12 mouse cellular contexts compared by ENCODE assay signal in genomic region chr11:94231821-94232552, GRCm38 (mm10). TPM values are rescaled to one million over a fixed set of nuclear protein-coding genes. Genes with fewer than 3 reads are reported as not detected.
DNase-seq lines count a peak whose midpoint lies in the region; ATAC-seq and TF ChIP-seq lines count a peak whose summit lies in the region.
"Had no signal": no experiment of that assay in that cellular context is flagged by ENCODE, and none has a peak within 500 bp of the region (broad histone marks: within the 10 kb centered on the region; RNA-seq: fewer than 3 reads in every experiment).

No protein-coding gene starts in this region.

- no peak overlapping the region for H3K4me3 ChIP-seq in embryonic facial prominence, embryonic 13.5 days
- no peak overlapping the region for H3K4me3 ChIP-seq in embryonic facial prominence, embryonic 10.5 days
- H3K4me3 ChIP-seq in lung, adult 2 months (replicated peaks; ENCODE audit: extremely low read depth, low read depth, low read length), result no peak overlapping the region
- H3K4me3 ChIP-seq in heart, adult 2 months, result no peak overlapping the region
- no peak overlapping the region for H3K4me3 ChIP-seq in myocyte
- H3K4me3 ChIP-seq: liver, embryonic 15.5 days had no signal

- WGBS in embryonic facial prominence, embryonic 13.5 days, result 72% methylated on average over 19 of the region's 19 CpGs
- WGBS in embryonic facial prominence, embryonic 10.5 days, result 75% methylated on average over 19 of the region's 19 CpGs
- WGBS in lung, adult 2 months, result 57% methylated on average over 19 of the region's 19 CpGs
- WGBS in heart, adult 2 months, result 49% methylated on average over 19 of the region's 19 CpGs

- no peaks in the 10 kb centered on the region for H3K79me2 ChIP-seq in heart, adult 2 months (replicated peaks; ENCODE audit: control insufficient read depth, insufficient read depth, low read length)
- H3K79me2 ChIP-seq in myocyte (ENCODE audit: control insufficient read depth, insufficient read depth), result no peaks in the 10 kb centered on the region

- H3K9me3 ChIP-seq in embryonic facial prominence, embryonic 13.5 days, result no peaks in the 10 kb centered on the region
- H3K9me3 ChIP-seq in embryonic facial prominence, embryonic 10.5 days, result no peaks in the 10 kb centered on the region
- H3K9me3 ChIP-seq: G1E; liver, embryonic 15.5 days had no signal

- TF ChIP-seq CTCF in lung, adult 2 months (IDR thresholded peaks at IDR 0.05; ENCODE audit: insufficient read depth, low read length), result no peak
- no peak for TF ChIP-seq CTCF in heart, adult 2 months (IDR thresholded peaks at IDR 0.05)

- ATAC-seq in embryonic facial prominence, embryonic 13.5 days (ENCODE audit: insufficient number of reproducible peaks, insufficient read depth, low FRiP score, low TSS enrichment, low read depth), result no peak
- ATAC-seq in inflammation-experienced regulatory T-cells, adult 6 months, result no peak

- TF ChIP-seq POLR2A in lung, adult 2 months (IDR thresholded peaks at IDR 0.05; ENCODE audit: borderline replicate concordance, extremely low read depth, low read depth, low read length), result no peak
- TF ChIP-seq POLR2A in heart, adult 2 months (IDR thresholded peaks at IDR 0.05; ENCODE audit: insufficient read depth, low read depth, low read length), result no peak
- TF ChIP-seq POLR2A in myocyte (IDR thresholded peaks at IDR 0.05; ENCODE audit: insufficient read length, low read depth), result no peak

- 0 out of 2 replicates have a peak overlapping the region, but pooled peaks have one; percentile 46 for H3K9ac ChIP-seq in embryonic facial prominence, embryonic 13.5 days
- H3K9ac ChIP-seq in heart, adult 2 months (ENCODE audit: low read depth, low read length), result no peak overlapping the region
- H3K9ac ChIP-seq: liver, embryonic 15.5 days had no signal

- H3K27me3 ChIP-seq in embryonic facial prominence, embryonic 13.5 days, result no peaks in the 10 kb centered on the region
- no peaks in the 10 kb centered on the region for H3K27me3 ChIP-seq in embryonic facial prominence, embryonic 10.5 days (replicated peaks; ENCODE audit: low read depth, poor library complexity, severe bottlenecking)
- no peaks in the 10 kb centered on the region for H3K27me3 ChIP-seq in heart, adult 2 months (ENCODE audit: control insufficient read depth, insufficient read depth, low read length)
- no peaks in the 10 kb centered on the region for H3K27me3 ChIP-seq in myocyte (ENCODE audit: control insufficient read depth, insufficient read depth, insufficient read length)

- H3K4me2 ChIP-seq in embryonic facial prominence, embryonic 13.5 days, result no peak overlapping the region
- H3K4me2 ChIP-seq in myocyte (ENCODE audit: low read depth), result peak overlapping the region; percentile 22
- H3K4me2 ChIP-seq: liver, embryonic 15.5 days had no signal

- no peak overlapping the region for H3ac ChIP-seq in myocyte (ENCODE audit: control insufficient read depth, insufficient read length)

- no peak for DNase-seq in embryonic facial prominence, embryonic 10.5 days (ENCODE audit: low spot score)
- peak; percentile 48 to 65 for DNase-seq in lung, adult 18-20 months
- no peak for DNase-seq in lung, adult 2 months
- DNase-seq in heart, adult 2 months, result peak in 1 of 2 experiments; percentile 60
- no peak for DNase-seq in ovary, postnatal 36 days (ENCODE audit: low spot score)

- H3K36me3 ChIP-seq in embryonic facial prominence, embryonic 13.5 days, result no peaks in the 10 kb centered on the region
- H3K36me3 ChIP-seq in embryonic facial prominence, embryonic 10.5 days (replicated peaks), result no peaks in the 10 kb centered on the region
- no peaks in the 10 kb centered on the region for H3K36me3 ChIP-seq in heart, adult 2 months (ENCODE audit: control insufficient read depth, insufficient read depth, low read length)
- H3K36me3 ChIP-seq in myocyte (ENCODE audit: control insufficient read depth, insufficient read depth), result no peaks in the 10 kb centered on the region
- H3K36me3 ChIP-seq: G1E; liver, embryonic 15.5 days had no signal

- intact Hi-C loops in heart, adult 2 months (cut with DNase I), result no loop called here

- H3K27ac ChIP-seq in embryonic facial prominence, embryonic 13.5 days, result no peak overlapping the region
- H3K27ac ChIP-seq in embryonic facial prominence, embryonic 10.5 days (replicated peaks), result no peak overlapping the region
- H3K27ac ChIP-seq in heart, adult 2 months, result peak overlapping the region; percentile 84
- H3K27ac ChIP-seq: liver, embryonic 15.5 days had no signal

- peaks cover 28% of the 10 kb centered on the region for H3K4me1 ChIP-seq in embryonic facial prominence, embryonic 13.5 days
- H3K4me1 ChIP-seq in embryonic facial prominence, embryonic 10.5 days, result peaks cover 42% of the 10 kb centered on the region
- peaks cover 7% of the 10 kb centered on the region; the same call in 1 of the 2 replicates for H3K4me1 ChIP-seq in lung, adult 2 months (ENCODE audit: control insufficient read depth, insufficient read depth, low read length)
- H3K4me1 ChIP-seq in heart, adult 2 months (ENCODE audit: control insufficient read depth, insufficient read depth, low read length), result peaks cover 17% of the 10 kb centered on the region

- peak; percentile 66; the same call in 1 of the 2 replicates for TF ChIP-seq EP300 in heart, adult 2 months (IDR thresholded peaks at IDR 0.05; ENCODE audit: insufficient read depth, low read depth, low read length)

TF ChIP-seq in myocyte, 11 proteins besides CTCF, POLR2A, EP300 and RAD21:
- TF ChIP-seq MYOG (IDR thresholded peaks at IDR 0.05; ENCODE audit: control insufficient read depth in 1 of 3, insufficient read depth in 1 of 3, insufficient read length in 2 of 3, low read depth in 2 of 3) (peak in 2 of 3 experiments; percentile 2 to 79), CEBPB (IDR thresholded peaks at IDR 0.05; ENCODE audit: insufficient read depth, poor library complexity, severe bottlenecking) (no peak), SRF (IDR thresholded peaks at IDR 0.05; ENCODE audit: control insufficient read depth, insufficient read length, low read depth) (no peak), E2F4 (IDR thresholded peaks at IDR 0.05; ENCODE audit: insufficient read depth) (no peak), MYOD1 (IDR thresholded peaks at IDR 0.05; ENCODE audit: control insufficient read depth in 1 of 3, insufficient read length in 2 of 3, low read depth in 2 of 3) (peak in 1 of 3 experiments; percentile 46), POLR2AphosphoS2 (IDR thresholded peaks at IDR 0.05; ENCODE audit: insufficient read length, low read depth) (no peak), REST (IDR thresholded peaks at IDR 0.05; ENCODE audit: insufficient read depth, insufficient read length) (no peak), MAX (IDR thresholded peaks at IDR 0.05; ENCODE audit: low read depth) (no peak), TCF3 (IDR thresholded peaks at IDR 0.05; ENCODE audit: insufficient read length, low read depth) (no peak), USF1 (IDR thresholded peaks at IDR 0.05; ENCODE audit: low read depth) (peak; percentile 74), TCF12 (IDR thresholded peaks at IDR 0.05; ENCODE audit: insufficient read depth, poor library complexity, severe bottlenecking) (no peak)

RNA-seq across cellular contexts. Expression of gene Wfikkn2, which starts 13.8 kb away (rescaled TPM):
- 9.3 and 9.8 TPM in 2 replicates for polyA plus RNA-seq in embryonic facial prominence, embryonic 13.5 days (2015; fragmentation: Nextera tagmentation; extraction: Ambion mirVana)
- 1.1 and 2.4 TPM in 2 replicates for polyA plus RNA-seq in embryonic facial prominence, embryonic 10.5 days (2016; fragmentation: Nextera tagmentation; extraction: Ambion mirVana)
- polyA plus RNA-seq in lung, adult 2 months (2012; rRNA removed), result 1.4 and 1.7 TPM in 2 replicates
- total RNA-seq in heart, adult 2 months (2021), result 1 to 10 TPM; 4.3 to 6.3 TPM
- polyA plus RNA-seq in heart, adult 2 months (2012; rRNA removed), result 4.5 and 4.6 TPM in 2 replicates
- 0.80 TPM for polyA plus RNA-seq in myocyte (2012; fragmentation: generic; extraction: Trizol)
- polyA plus RNA-seq in inflammation-experienced regulatory T-cells, adult 6 months (2017; shearing (Covaris generic)), result 1 to 10 TPM in 2 of 3 experiments, under 1 TPM in 1; 0.10 to 1.5 (median 1.2) TPM

RNA-seq across cellular contexts. Expression of gene Tob1, which starts 20.7 kb away (rescaled TPM):
- polyA plus RNA-seq in embryonic facial prominence, embryonic 13.5 days (2015; fragmentation: Nextera tagmentation; extraction: Ambion mirVana), result 25.9 and 26.7 TPM in 2 replicates
- 18.4 and 22.1 TPM in 2 replicates for polyA plus RNA-seq in embryonic facial prominence, embryonic 10.5 days (2016; fragmentation: Nextera tagmentation; extraction: Ambion mirVana)
- 27.9 and 37.2 TPM in 2 replicates for polyA plus RNA-seq in lung, adult 2 months (2012; rRNA removed)
- total RNA-seq in heart, adult 2 months (2021), result 10 to 100 TPM; 47.6 to 55.1 TPM
- polyA plus RNA-seq in heart, adult 2 months (2012; rRNA removed), result 29.0 and 33.1 TPM in 2 replicates
- polyA plus RNA-seq in myocyte (2012; fragmentation: generic; extraction: Trizol), result 32.8 TPM
- polyA plus RNA-seq in inflammation-experienced regulatory T-cells, adult 6 months (2017; shearing (Covaris generic)), result 1 to 10 TPM; 4.3 to 6.7 (median 5.3) TPM

RNA-seq across cellular contexts. Expression of gene Gm21885, which starts 49.7 kb away (rescaled TPM):
- polyA plus RNA-seq in embryonic facial prominence, embryonic 13.5 days (2015; fragmentation: Nextera tagmentation; extraction: Ambion mirVana), result 0.37 TPM in 1 of 2 replicates, not detected in the other
- polyA plus RNA-seq in embryonic facial prominence, embryonic 10.5 days (2016; fragmentation: Nextera tagmentation; extraction: Ambion mirVana), result 0.39 TPM in 1 of 2 replicates, not detected in the other
- not detected in 2 replicates for polyA plus RNA-seq in lung, adult 2 months (2012; rRNA removed)
- total RNA-seq in heart, adult 2 months (2021), result under 1 TPM; 0.30 to 0.44 TPM
- not detected in 2 replicates for polyA plus RNA-seq in heart, adult 2 months (2012; rRNA removed)
- polyA plus RNA-seq in myocyte (2012; fragmentation: generic; extraction: Trizol), result not detected
- polyA plus RNA-seq in inflammation-experienced regulatory T-cells, adult 6 months (2017; shearing (Covaris generic)), result 1 to 10 TPM; 1.6 to 1.7 (median 1.7) TPM
- total RNA-seq: G1E; layer of hippocampus, adult 8-10 months had no signal
- polyA plus RNA-seq: frontal cortex, adult 2 months; G1E; liver, embryonic 15.5 days had no signal

Comparison
In these comparisons a context has a peak if more than half of its experiments do, and no peak if none do; other contexts are left out.
1. DNase-seq: peak in lung, adult 18-20 months (2 of 2); none in embryonic facial prominence, embryonic 10.5 days (single experiment), lung, adult 2 months (single experiment) and ovary, postnatal 36 days (single experiment).